Mouse (Mus musculus) lung, embryonic 14.5 days (tissue): ENCODE data around the gene Ntn3. TPM values are rescaled to one million over a fixed set of nuclear protein-coding genes. Genes with fewer than 3 reads are reported as not detected.
A peak's percentile ranks its signal among the peaks of the same experiment; 100 is the strongest.

Experiments
- ATAC-seq: fragments of 200-750 bp; cut with Nextera tagmentation; 2 replicates; pipeline ENCODE4 v1.8.0; 2017; ENCODE audit warnings: mild to moderate bottlenecking, moderate TSS enrichment, moderate library complexity; ENCODE audit not compliant: insufficient read depth
- DNase-seq: peaks from one replicate; pipeline ENCODE4 v3.0.0-alpha.2; 2015
- H3K27ac ChIP-seq: fragments of 300-500 bp; sonication (generic); 2 replicates; pipeline ENCODE4 v1.5.1; 2014; ENCODE audit warnings: low read depth, mild to moderate bottlenecking, moderate library complexity
- H3K27me3 ChIP-seq: fragments of 300-500 bp; sonication (generic); 2 replicates; pipeline ENCODE4 v1.6.1; 2014; ENCODE audit warnings: low read length, control low read depth; ENCODE audit not compliant: insufficient read depth
- H3K36me3 ChIP-seq: fragments of 300-500 bp; sonication (generic); 2 replicates; pipeline ENCODE4 v1.6.1; 2014; ENCODE audit warnings: control low read depth; ENCODE audit not compliant: insufficient read depth
- H3K4me1 ChIP-seq: fragments of 300-500 bp; sonication (generic); 2 replicates; pipeline ENCODE4 v1.6.1; 2014; ENCODE audit warnings: antibody characterized with exemption, control low read depth; ENCODE audit not compliant: insufficient read depth
- H3K4me2 ChIP-seq: fragments of 300-500 bp; sonication (generic); 2 replicates; pipeline ENCODE4 v1.6.1; 2014; ENCODE audit warnings: mild to moderate bottlenecking
- H3K4me3 ChIP-seq: fragments of 300-500 bp; sonication (generic); 2 replicates; pipeline ENCODE4 v1.5.1; 2014; ENCODE audit warnings: low read depth, low read length
- H3K9ac ChIP-seq: fragments of 300-500 bp; sonication (generic); 2 replicates; pipeline ENCODE4 v1.6.1; 2014
- H3K9me3 ChIP-seq: fragments of 300-500 bp; sonication (generic); 2 replicates; pipeline ENCODE4 v1.6.1; 2016; ENCODE audit warnings: low read depth, low read length, control low read depth
- CTCF ChIP-seq: IDR thresholded peaks from 2 replicates; pipeline ENCODE4 v1.5.1; 2016; ENCODE audit warnings: antibody characterized with exemption, low read depth
- WGBS: fragments of 180-500 bp; shearing (Covaris S2); extraction: QIAGEN DNeasy Blood & Tissue Kit; methylation state at CpG from one replicate; pipeline ENCODE4 v1.1.7; 2014; 5-methylcytosine and 5-hydroxymethylcytosine counted together
- polyA plus RNA-seq: library from polyadenylated mRNA; unstranded; fragments of >200 nt; fragmentation: Nextera tagmentation; extraction: Ambion mirVana; gene quantifications from 2 replicates; pipeline ENCODE4 v1.2.1, GENCODE M21; 2014

Ntn3 gene
- polyA plus RNA-seq, 1 experiment from 2014 or later = 10.3 TPM

- 2% methylated on average over 37 of the region's 37 CpGs for WGBS
- no peaks in the 10 kb centered on the region for H3K9me3 ChIP-seq
- 0 out of 2 replicates have a peak, but pooled peaks have one; percentile 50 for TF ChIP-seq CTCF
- peak overlapping the region; percentile 69 for H3K9ac ChIP-seq
- peaks cover 17% of the 10 kb centered on the region for H3K27me3 ChIP-seq
- H3K27ac ChIP-seq = peak overlapping the region; percentile 88
- H3K4me2 ChIP-seq = peak overlapping the region; percentile 97
- ATAC-seq (peak; percentile 23), DNase-seq (peak; percentile 86)
- H3K4me3 ChIP-seq = peak overlapping the region; percentile 51
- peaks cover 19% of the 10 kb centered on the region for H3K36me3 ChIP-seq
- peaks cover 44% of the 10 kb centered on the region for H3K4me1 ChIP-seq
Observed at GRCm38 (mm10) chr17:24211631-24212440, 2.5 kb upstream of the Ntn3 start.

DNA sequence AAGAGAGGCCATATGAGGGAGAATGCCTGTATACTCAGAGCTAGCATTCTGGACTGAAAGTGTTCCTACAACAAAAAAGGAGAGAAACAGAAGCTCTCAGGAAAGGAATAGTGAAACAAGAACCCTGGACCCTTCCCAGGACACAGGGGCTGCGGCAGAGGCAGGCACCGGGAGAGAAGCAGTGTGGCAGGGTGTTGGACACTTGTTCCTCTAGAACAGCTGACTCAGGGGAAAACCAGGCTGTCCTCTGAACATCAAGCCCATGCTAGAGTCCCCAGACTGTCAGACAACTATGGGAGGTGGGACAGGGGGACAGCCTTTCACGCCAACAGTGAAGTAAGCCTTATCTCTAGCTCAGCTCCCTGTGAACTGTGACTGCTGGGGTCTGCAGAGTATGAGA, 1.3 kb upstream of the Ntn3 start:
- peak overlapping the region; percentile 88; the same call in 1 of the 2 replicates for H3K27ac ChIP-seq

DNA sequence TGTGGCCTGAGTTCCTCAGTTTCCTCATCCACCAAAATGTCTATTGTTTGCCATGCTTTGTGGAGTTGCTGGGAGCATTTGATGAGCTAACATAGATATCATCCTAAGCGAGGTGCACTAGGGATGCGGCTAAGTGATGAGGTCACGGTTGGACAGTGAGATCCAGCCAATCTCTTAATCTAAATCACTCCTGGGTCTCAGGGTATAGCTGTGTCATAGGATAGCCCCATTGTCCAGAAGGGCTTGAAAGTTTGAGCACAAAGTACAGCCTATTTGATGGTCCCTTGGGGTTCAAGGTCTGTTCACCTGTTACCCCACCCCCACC, 547 bp upstream of the Ntn3 start:
- Histone ChIP-seq H3K4me2 (peak overlapping the region; percentile 96), H3K27ac (peak overlapping the region; percentile 96), H3K36me3 (peaks cover under 1% of the 10 kb centered on the region; the same call in 1 of the 2 replicates), H3K4me3 (no peak overlapping the region), H3K4me1 (peaks cover 54% of the 10 kb centered on the region), H3K9ac (no peak overlapping the region), H3K27me3 (peaks cover 20% of the 10 kb centered on the region), H3K9me3 (no peaks in the 10 kb centered on the region)
- 69% methylated on average over 3 of the region's 3 CpGs for WGBS
- no peak for DNase-seq
- ATAC-seq = no peak
- TF ChIP-seq CTCF = no peak

More for the DNA sequence above, 1.3 kb upstream of the Ntn3 start:
- DNase-seq (no peak), ATAC-seq (no peak)
- no peak overlapping the region for H3K9ac ChIP-seq
- peaks cover 7% of the 10 kb centered on the region for H3K36me3 ChIP-seq
- no peaks in the 10 kb centered on the region for H3K9me3 ChIP-seq
- TF ChIP-seq CTCF = no peak
- peak overlapping the region; percentile 97; the same call in 1 of the 2 replicates for H3K4me2 ChIP-seq
- H3K27me3 ChIP-seq = peaks cover 20% of the 10 kb centered on the region
- peaks cover 54% of the 10 kb centered on the region for H3K4me1 ChIP-seq
- no peak overlapping the region for H3K4me3 ChIP-seq
- 66% methylated on average over 3 of the region's 3 CpGs for WGBS

GRCm38 (mm10) chr17:24208641-24209042, 689 bp downstream of the Ntn3 start:
- H3K9ac ChIP-seq = peak overlapping the region; percentile 69
- no peak for TF ChIP-seq CTCF
- ATAC-seq = peak; percentile 1; the same call in 1 of the 2 replicates
- peak overlapping the region; percentile 71 for H3K4me3 ChIP-seq
- DNase-seq = no peak
- H3K36me3 ChIP-seq = no peaks in the 10 kb centered on the region
- peaks cover 61% of the 10 kb centered on the region for H3K4me1 ChIP-seq
- WGBS = 3% methylated on average over 29 of the region's 29 CpGs
- peak overlapping the region; percentile 96 for H3K4me2 ChIP-seq
- H3K9me3 ChIP-seq = no peaks in the 10 kb centered on the region
- H3K27ac ChIP-seq = peak overlapping the region; percentile 96
- H3K27me3 ChIP-seq = peaks cover 20% of the 10 kb centered on the region

- H3K9me3 ChIP-seq = no peaks in the 10 kb centered on the region
- ATAC-seq (no peak), DNase-seq (no peak)
- H3K4me1 ChIP-seq = peaks cover 61% of the 10 kb centered on the region
- peak overlapping the region; percentile 96 for H3K27ac ChIP-seq
- peaks cover 20% of the 10 kb centered on the region for H3K27me3 ChIP-seq
- H3K4me2 ChIP-seq = peak overlapping the region; percentile 96
- peak overlapping the region; percentile 71 for H3K4me3 ChIP-seq
- no peaks in the 10 kb centered on the region for H3K36me3 ChIP-seq
- WGBS = 47% methylated on average over 34 of the region's 34 CpGs
- peak overlapping the region; percentile 69 for H3K9ac ChIP-seq
- no peak for TF ChIP-seq CTCF
Observed at GRCm38 (mm10) chr17:24207768-24208640, 1.3 kb downstream of the Ntn3 start.

GRCm38 (mm10) chr17:24206451-24207351, 2.6 kb downstream of the Ntn3 start:
- peak; percentile 82 for DNase-seq
- WGBS = 4% methylated on average over 62 of the region's 62 CpGs
- peaks cover 20% of the 10 kb centered on the region for H3K27me3 ChIP-seq
- H3K9ac ChIP-seq = peak overlapping the region; percentile 69
- H3K4me2 ChIP-seq = peak overlapping the region; percentile 96
- H3K4me1 ChIP-seq = peaks cover 54% of the 10 kb centered on the region
- no peaks in the 10 kb centered on the region for H3K9me3 ChIP-seq
- no peaks in the 10 kb centered on the region for H3K36me3 ChIP-seq
- TF ChIP-seq CTCF = peak; percentile 21
- peak; percentile 12; the same call in 1 of the 2 replicates for ATAC-seq
- H3K4me3 ChIP-seq = peak overlapping the region; percentile 71
- H3K27ac ChIP-seq = peak overlapping the region; percentile 38; the same call in 1 of the 2 replicates
